Mouse (Mus musculus) C2C12 (cell line): ENCODE measurements around the gene Steap1.

Source experiments
- CTCF ChIP-seq: IDR thresholded peaks from one replicate; pipeline ENCODE4 v1.5.1; 2011; ENCODE audit not compliant: control insufficient read depth, insufficient read depth, insufficient read length
- FOSL1 ChIP-seq: IDR thresholded peaks from one replicate; pipeline ENCODE4 v1.8.0; 2011; ENCODE audit warnings: mild to moderate bottlenecking, low read length; ENCODE audit not compliant: poor library complexity, insufficient read depth, severe bottlenecking
- MAX ChIP-seq: IDR thresholded peaks from one replicate; pipeline ENCODE4 v1.6.1; 2011; ENCODE audit warnings: mild to moderate bottlenecking, control low read depth
- MYOD1 ChIP-seq: IDR thresholded peaks from one replicate; pipeline ENCODE4 v1.6.1; 2011; ENCODE audit warnings: low read depth; ENCODE audit not compliant: control insufficient read depth, insufficient read length
- MYOG ChIP-seq: IDR thresholded peaks from one replicate; pipeline ENCODE4 v1.6.1; 2011; ENCODE audit not compliant: control insufficient read depth, insufficient read length; ENCODE audit errors: extremely low read depth
- USF1 ChIP-seq: IDR thresholded peaks from one replicate; pipeline ENCODE4 v1.6.1; 2011; ENCODE audit warnings: low read depth, mild to moderate bottlenecking, control low read depth, moderate library complexity

GRCm38 (mm10) chr5:5695401-5695942 lies 53.7 kb downstream of the Steap1 start:
- TF ChIP-seq MAX (no peak), CTCF (no peak), MYOG (no peak), USF1 (no peak), FOSL1 (no peak), MYOD1 (no peak)
